Comparison of ENCODE assay signal across 8 mouse cellular contexts in genomic region chr14:60688509-60689205, GRCm38 (mm10). TPM values are rescaled to one million over a fixed set of nuclear protein-coding genes. Genes with fewer than 3 reads are reported as not detected.
DNase-seq lines count a peak whose midpoint lies in the region; ATAC-seq and TF ChIP-seq lines count a peak whose summit lies in the region.

No protein-coding gene starts in this region.

- peak; percentile 35 for TF ChIP-seq CTCF in E14TG2a.4 (conservative IDR thresholded peaks at IDR 0.05; ENCODE audit: low read length)
- TF ChIP-seq CTCF in lung, postnatal 0 days (IDR thresholded peaks at IDR 0.05): peak; percentile 85

- no peaks in the 10 kb centered on the region for H3K9me3 ChIP-seq in E14TG2a.4 (ENCODE audit: low read length)
- no peaks in the 10 kb centered on the region for H3K9me3 ChIP-seq in forebrain, embryonic 10.5 days
- H3K9me3 ChIP-seq in lung, postnatal 0 days (ENCODE audit: low read length): no peaks in the 10 kb centered on the region

- WGBS in forebrain, embryonic 10.5 days: 54% methylated on average over 7 of the region's 7 CpGs
- WGBS in lung, postnatal 0 days: 39% methylated on average over 7 of the region's 7 CpGs

- H3K27me3 ChIP-seq in E14TG2a.4 (ENCODE audit: insufficient read depth, low read length): no peaks in the 10 kb centered on the region
- no peaks in the 10 kb centered on the region for H3K27me3 ChIP-seq in forebrain, embryonic 10.5 days (ENCODE audit: poor library complexity, severe bottlenecking)
- no peaks in the 10 kb centered on the region for H3K27me3 ChIP-seq in lung, postnatal 0 days (replicated peaks; ENCODE audit: insufficient read depth, low read length)

- ATAC-seq in hematopoietic stem cell, adult 5-6 weeks (replicated peaks in 1 of 2; ENCODE audit: insufficient read depth in 1 of 2, low FRiP score in 2 of 2, low TSS enrichment in 1 of 2, low read depth in 1 of 2, poor library complexity in 2 of 2, severe bottlenecking in 2 of 2): peak; percentile 62 to 74; a peak in 3 of 4 replicates
- peak; percentile 77 for ATAC-seq in lung, postnatal 0 days

- TF ChIP-seq EP300 in lung, postnatal 0 days (IDR thresholded peaks at IDR 0.05): no peak

- H3K36me3 ChIP-seq in E14TG2a.4 (ENCODE audit: insufficient read depth, low read length): peaks cover 24% of the 10 kb centered on the region
- peaks cover 58% of the 10 kb centered on the region for H3K36me3 ChIP-seq in forebrain, embryonic 10.5 days (replicated peaks)
- H3K36me3 ChIP-seq in lung, postnatal 0 days (ENCODE audit: insufficient read depth, low read length): peaks cover 8% of the 10 kb centered on the region; the same call in 1 of the 2 replicates

- H3K4me2 ChIP-seq in lung, postnatal 0 days (replicated peaks; ENCODE audit: low read depth, low read length): no peak overlapping the region

- H3K4me3 ChIP-seq in E14TG2a.4 (replicated peaks; ENCODE audit: low read length): no peak overlapping the region
- H3K4me3 ChIP-seq in forebrain, embryonic 10.5 days: no peak overlapping the region
- no peak overlapping the region for H3K4me3 ChIP-seq in lung, postnatal 0 days (ENCODE audit: low read depth, low read length)

- H3K9ac ChIP-seq in lung, postnatal 0 days (replicated peaks; ENCODE audit: low read depth): no peak overlapping the region

- peaks cover 65% of the 10 kb centered on the region for H3K4me1 ChIP-seq in E14TG2a.4 (replicated peaks; ENCODE audit: low read depth, low read length)
- H3K4me1 ChIP-seq in forebrain, embryonic 10.5 days: peaks cover 78% of the 10 kb centered on the region
- H3K4me1 ChIP-seq in lung, postnatal 0 days (ENCODE audit: insufficient read depth, low read depth, low read length): 0 out of 2 replicates have a peak, but pooled peaks cover 3% of the 10 kb centered on the region

- peak; percentile 53 for DNase-seq in adrenal gland, adult 8-10 months
- peak; percentile 52 for DNase-seq in forebrain, embryonic 10.5 days (ENCODE audit: extremely low spot score, low spot score)
- peak; percentile 79 to 80 for DNase-seq in layer of hippocampus, postnatal 10 days (ENCODE audit: low spot score in 2 of 2)
- peak; percentile 85 for DNase-seq in lung, postnatal 0 days (ENCODE audit: low spot score)
- DNase-seq in ovary, postnatal 36 days (ENCODE audit: low spot score): peak; percentile 57
- DNase-seq in yolk sac, embryonic 10.5 days (ENCODE audit: low spot score): peak; percentile 52

- peak overlapping the region; percentile 68 for H3K27ac ChIP-seq in forebrain, embryonic 10.5 days
- H3K27ac ChIP-seq in lung, postnatal 0 days (ENCODE audit: low read length): no peak overlapping the region

RNA-seq across cellular contexts. Expression of gene Spata13, which starts 54.9 kb away (rescaled TPM):
- total RNA-seq in adrenal gland, adult 8-10 months (2022): 100 to 1,000 TPM; 152 to 256 (median 184) TPM
- 97.0 and 102 TPM in 2 replicates for polyA plus RNA-seq in forebrain, embryonic 10.5 days (2016; fragmentation: Nextera tagmentation; extraction: Ambion mirVana)
- total RNA-seq in hematopoietic stem cell, adult 5-6 weeks (2017): 33.3 and 40.7 TPM in 2 replicates
- 10 to 100 TPM; 29.9 to 31.4 TPM for total RNA-seq in layer of hippocampus, postnatal 10 days (2021)
- 11.7 and 15.5 TPM in 2 replicates for polyA plus RNA-seq in lung, postnatal 0 days (2015; fragmentation: Nextera tagmentation; extraction: Ambion mirVana)
